Mouse (Mus musculus) mammary gland, adult 2 months (tissue): ENCODE measurements around the gene Eral1. TPM values are rescaled to one million over a fixed set of nuclear protein-coding genes. Genes with fewer than 3 reads are reported as not detected.

Experiments used
- polyA plus RNA-seq: library from polyadenylated mRNA; depleted of rRNA; stranded (reverse); fragments of >200 nt; gene quantifications from 2 replicates; pipeline ENCODE4 v1.2.3, GENCODE M21; 2012; ENCODE audit warnings: low replicate concordance; rRNA removed

Eral1 gene
- polyA plus RNA-seq: 34.6 and 57.5 TPM in 2 replicates

DNA sequence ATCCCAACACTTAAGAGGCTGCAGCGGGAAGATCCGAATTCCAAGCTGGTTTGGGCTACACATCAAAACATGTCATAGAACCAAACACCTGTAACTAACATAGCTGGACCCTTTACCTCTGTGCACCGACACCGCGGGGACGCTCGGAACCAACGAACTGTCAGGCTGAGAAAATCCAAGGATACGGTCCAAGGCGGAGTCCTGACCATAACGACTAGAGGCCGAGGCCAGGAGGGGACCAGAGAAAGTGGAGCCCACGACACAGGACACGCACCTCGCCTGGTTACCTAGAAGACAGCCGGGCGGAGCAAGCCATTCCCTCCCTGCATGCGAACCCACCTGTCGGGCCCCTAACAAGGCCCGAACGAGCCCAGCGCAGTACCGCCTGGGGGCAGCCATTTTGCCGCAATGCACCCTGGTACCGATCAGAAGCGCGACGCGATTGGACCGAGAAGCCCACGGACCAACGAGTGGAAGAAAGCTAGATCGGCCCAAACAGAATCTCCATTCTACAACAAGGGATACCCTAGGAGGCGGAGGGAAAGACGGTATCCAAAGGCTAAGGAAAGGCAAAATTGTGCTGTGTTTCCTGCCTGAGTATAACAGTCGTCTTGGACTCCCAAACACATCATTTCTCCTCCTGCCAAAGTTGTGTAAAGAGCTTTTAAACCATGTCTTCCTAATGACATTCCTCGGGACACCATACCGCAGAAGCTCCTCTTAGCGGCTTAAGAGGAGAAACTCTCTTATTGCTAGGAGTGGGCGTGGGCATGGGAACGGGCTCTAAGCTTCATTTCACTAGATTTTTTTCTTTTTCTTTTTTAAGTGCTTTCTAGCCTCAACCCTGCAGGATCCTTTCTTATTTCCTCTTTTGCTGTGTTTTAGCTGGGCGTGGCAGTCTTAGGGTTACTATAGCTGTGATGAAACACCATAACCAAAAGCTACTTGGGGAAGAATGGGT is at the start of gene Eral1:
Eral1 (minus strand) TSS at position 423 of the 961 bp plus-strand sequence.

DNA sequence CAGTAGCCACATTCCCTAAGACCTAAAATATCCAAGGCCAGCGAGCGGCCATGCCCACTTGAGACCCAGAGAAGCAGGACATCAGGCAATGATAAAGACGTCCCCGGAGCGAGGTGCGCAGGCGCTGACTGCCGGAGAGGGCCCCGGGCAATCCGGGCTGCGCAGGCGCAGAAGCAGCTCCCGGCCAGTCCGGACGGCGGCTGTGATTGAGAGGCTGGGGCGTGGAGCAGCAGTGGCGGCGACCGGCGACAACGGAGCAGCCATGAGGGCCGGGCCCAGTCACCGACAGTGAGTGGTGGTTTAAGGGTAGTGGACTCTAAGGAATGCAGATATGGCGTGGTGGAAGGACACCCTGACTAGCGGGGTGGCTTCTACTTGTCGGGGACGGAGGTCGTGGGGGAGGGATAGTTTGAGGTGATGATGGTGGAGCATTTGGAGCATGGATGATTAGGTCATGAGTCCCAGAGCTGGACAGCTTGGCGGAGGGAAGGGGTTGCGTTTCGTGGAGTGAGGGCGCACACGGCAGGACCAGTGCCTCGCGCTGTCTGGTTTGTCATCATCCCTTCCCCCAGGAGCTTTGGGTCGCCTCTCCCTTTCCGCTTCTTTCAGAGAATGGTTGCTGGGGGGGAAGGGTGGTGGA is 14.4 kb upstream of the Eral1 start, which contains the start of gene Fam222b:
Fam222b (plus strand) TSS at position 157 of the 640 bp plus-strand sequence.

DNA sequence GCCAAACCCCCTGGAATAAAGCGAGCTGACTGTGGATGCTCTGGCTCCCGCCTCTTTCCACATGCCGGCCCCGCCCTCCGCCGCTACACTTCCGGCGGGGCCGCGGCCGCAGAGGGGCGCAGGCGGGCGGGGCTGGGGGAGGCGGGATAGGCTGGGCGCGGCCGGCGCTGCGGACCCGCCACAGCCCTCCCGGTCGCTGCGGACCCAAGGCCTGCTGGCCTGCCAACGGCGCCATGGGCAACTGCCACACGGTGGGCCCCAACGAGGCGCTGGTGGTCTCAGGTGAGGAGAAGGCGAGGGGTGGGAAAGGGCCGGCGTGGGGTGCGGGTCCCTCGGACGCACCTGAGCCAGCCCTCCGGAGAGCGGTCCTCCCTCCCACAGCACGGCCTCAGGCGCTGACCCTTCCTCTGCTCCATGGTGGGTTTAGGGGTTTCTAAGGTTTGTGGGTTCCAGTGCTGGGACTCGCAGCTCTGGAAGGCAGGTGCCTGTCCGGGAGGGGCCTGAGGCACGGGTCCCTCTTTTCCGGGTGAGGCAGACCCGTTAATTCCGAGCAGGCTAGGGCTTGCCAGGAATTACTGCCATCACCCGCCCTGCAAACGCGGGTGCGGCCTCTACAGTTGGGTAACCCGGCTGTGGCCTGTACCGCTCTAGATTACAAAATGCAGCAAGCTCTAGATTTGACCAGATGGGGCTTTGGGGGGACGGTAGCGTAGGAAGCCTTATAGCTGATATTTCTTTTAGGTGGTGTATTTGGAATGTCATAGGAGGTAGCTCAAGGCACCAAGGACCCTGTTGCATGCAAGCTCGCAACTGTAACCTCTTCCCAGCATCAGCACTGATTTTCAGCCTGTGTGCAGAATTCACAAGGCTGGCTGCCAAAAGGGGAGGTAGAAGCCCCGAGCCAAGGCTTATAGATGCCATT is 42.1 kb downstream of the Eral1 start, which contains the start of gene Flot2:
Flot2 (plus strand) TSS at position 101 of the 922 bp plus-strand sequence.

DNA sequence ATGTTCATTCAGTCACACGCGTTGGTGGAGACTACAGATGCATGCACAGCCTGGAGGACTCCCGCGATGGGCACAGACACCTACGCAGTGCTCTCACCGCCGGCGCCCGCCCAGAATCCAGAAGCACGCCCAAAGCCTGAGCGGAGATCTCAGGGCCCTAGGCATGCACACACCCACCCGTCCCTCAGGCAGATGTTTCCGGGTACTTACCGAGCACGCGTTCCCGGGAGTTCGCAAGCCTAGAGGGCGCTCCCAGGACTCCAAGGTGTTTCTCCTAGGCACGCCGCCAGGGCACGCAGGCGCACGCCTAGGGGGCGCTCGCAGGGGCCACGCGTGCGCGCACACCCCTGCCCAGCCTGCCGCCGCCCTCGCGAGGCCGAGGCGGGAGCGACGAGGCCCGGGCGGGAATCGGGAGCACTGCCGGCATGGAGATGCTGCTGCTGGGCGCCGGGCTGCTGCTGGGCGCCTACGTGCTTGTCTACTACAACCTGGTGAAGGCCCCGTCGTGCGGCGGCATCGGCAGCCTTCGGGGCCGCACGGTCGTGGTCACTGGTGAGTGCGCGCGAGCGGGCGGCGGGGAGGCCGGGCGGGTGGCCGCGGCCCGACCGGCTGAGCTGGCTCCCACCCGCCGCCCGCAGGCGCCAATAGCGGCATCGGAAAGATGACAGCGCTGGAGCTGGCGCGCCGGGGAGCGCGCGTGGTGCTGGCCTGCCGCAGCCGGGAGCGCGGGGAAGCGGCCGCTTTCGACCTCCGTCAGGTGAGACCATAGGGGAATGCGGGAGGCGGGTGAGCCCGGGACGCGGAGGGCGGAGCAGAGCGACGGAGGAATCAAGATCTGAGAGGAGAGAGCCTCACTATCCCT is 48.0 kb downstream of the Eral1 start, which contains the start of gene Dhrs13:
Dhrs13 (plus strand) TSS at position 334 of the 862 bp plus-strand sequence.

Other genes starting within 250 kb of the Eral1 start
- 0.50 and 0.62 TPM in 2 replicates for gene Pipox, start 186.3 kb downstream of the Eral1 start, polyA plus RNA-seq
- gene Sez6, start 149.6 kb downstream of the Eral1 start, polyA plus RNA-seq: 1.1 and 1.4 TPM in 2 replicates
- gene Phf12, start 97.6 kb downstream of the Eral1 start, polyA plus RNA-seq: 37.3 and 77.4 TPM in 2 replicates
- gene Dhrs13, start 48.1 kb downstream of the Eral1 start, polyA plus RNA-seq: 3.6 and 4.5 TPM in 2 replicates
- gene Flot2, start 42.5 kb downstream of the Eral1 start, polyA plus RNA-seq: 111 and 198 TPM in 2 replicates
- gene Fam222b, start 14.3 kb upstream of the Eral1 start, polyA plus RNA-seq: 16.2 and 28.6 TPM in 2 replicates
- 63.0 and 125 TPM in 2 replicates for gene Traf4, start 85.2 kb upstream of the Eral1 start, polyA plus RNA-seq
- gene Nek8, start 96.3 kb upstream of the Eral1 start, polyA plus RNA-seq: 21.0 and 21.1 TPM in 2 replicates
- 120 and 266 TPM in 2 replicates for gene Tlcd1, start 96.3 kb upstream of the Eral1 start, polyA plus RNA-seq
- gene Rpl23a, start 103.2 kb upstream of the Eral1 start, polyA plus RNA-seq: 123 and 258 TPM in 2 replicates
- 98.3 and 206 TPM in 2 replicates for gene Rab34, start 108.0 kb upstream of the Eral1 start, polyA plus RNA-seq
- gene Proca1, start 113.0 kb upstream of the Eral1 start, polyA plus RNA-seq: 3.4 and 6.1 TPM in 2 replicates
- gene Sdf2, start 165.4 kb upstream of the Eral1 start, polyA plus RNA-seq: 74.7 and 130 TPM in 2 replicates
- gene Supt6, start 165.6 kb upstream of the Eral1 start, polyA plus RNA-seq: 16.2 and 27.0 TPM in 2 replicates
- 69.1 and 142 TPM in 2 replicates for gene 2610507B11Rik, start 181.4 kb upstream of the Eral1 start, polyA plus RNA-seq
- 0.10 and 0.50 TPM in 2 replicates for gene BC030499, start 210.5 kb upstream of the Eral1 start, polyA plus RNA-seq
- 1.6 and 2.6 TPM in 2 replicates for gene Spag5, start 221.1 kb upstream of the Eral1 start, polyA plus RNA-seq
- 18.0 and 27.1 TPM in 2 replicates for gene Aldoc, start 242.6 kb upstream of the Eral1 start, polyA plus RNA-seq
- 87.7 and 99.7 TPM in 2 replicates for gene Pigs, start 248.0 kb upstream of the Eral1 start, polyA plus RNA-seq